21 mouse cellular contexts compared by ENCODE assay signal in the genomic region with DNA sequence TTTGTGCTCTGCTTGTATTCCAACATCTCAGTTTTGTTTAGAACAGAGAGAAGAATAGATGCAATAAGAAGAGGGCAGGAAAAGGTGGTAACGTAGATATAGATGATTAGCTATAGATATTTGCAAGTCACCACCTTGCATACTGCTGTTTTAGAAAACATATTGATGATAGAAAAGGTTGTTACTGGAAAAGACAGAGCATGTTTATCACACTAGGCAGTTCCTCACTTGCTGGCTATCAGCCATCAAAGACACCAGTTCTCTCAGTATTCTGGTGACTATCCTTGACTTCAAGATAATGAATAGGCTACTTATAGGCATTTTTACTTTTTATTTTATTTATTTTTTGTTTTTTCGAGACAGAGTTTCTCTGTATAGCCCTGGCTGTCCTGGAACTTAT.
A peak's percentile ranks its signal among the peaks of the same experiment; 100 is the strongest.
DNase-seq lines count a peak whose midpoint lies in the region; ATAC-seq lines count a peak whose summit lies in the region.
"Had no signal": no experiment of that assay in that cellular context is flagged by ENCODE, and none has a peak within 500 bp of the region (broad histone marks: within the 10 kb centered on the region; RNA-seq: fewer than 3 reads in every experiment).

No protein-coding gene starts in this region.

- peak; percentile 77 for ATAC-seq in erythroid progenitor cell, adult 5-6 weeks (replicated peaks; ENCODE audit: low FRiP score, poor library complexity, severe bottlenecking)
- ATAC-seq in liver, embryonic 15.5 days (ENCODE audit: insufficient read depth): peak; percentile 84
- peak; percentile 96 for ATAC-seq in megakaryocyte-erythroid progenitor cell, adult 5-6 weeks (replicated peaks; ENCODE audit: low FRiP score, low TSS enrichment, poor library complexity, severe bottlenecking)
- ATAC-seq: activated CD4-positive, CD25-positive, alpha-beta regulatory T cell, adult 4 months; forebrain, embryonic 16.5 days; hindbrain, postnatal 0 days; Patski had no signal

- peaks cover 9% of the 10 kb centered on the region; the same call in 1 of the 2 replicates for H3K4me1 ChIP-seq in liver, embryonic 15.5 days (replicated peaks)
- H3K4me1 ChIP-seq: embryonic facial prominence, embryonic 15.5 days; forebrain, embryonic 12.5 days; heart, embryonic 13.5 days; hindbrain, embryonic 12.5 days had no signal

- no peak overlapping the region for H3K4me2 ChIP-seq in liver, embryonic 15.5 days
- H3K4me2 ChIP-seq: embryonic facial prominence, embryonic 15.5 days; forebrain, embryonic 12.5 days; heart, embryonic 13.5 days; hindbrain, embryonic 12.5 days had no signal

- peak overlapping the region; percentile 33; the same call in 1 of the 2 replicates for H3K27ac ChIP-seq in liver, embryonic 15.5 days (replicated peaks)
- H3K27ac ChIP-seq: embryonic facial prominence, embryonic 15.5 days; forebrain, embryonic 12.5 days; heart, embryonic 13.5 days; hindbrain, embryonic 12.5 days; hindbrain, postnatal 0 days had no signal

- H3K9me3 ChIP-seq in liver, embryonic 15.5 days (replicated peaks): no peaks in the 10 kb centered on the region
- H3K9me3 ChIP-seq: embryonic facial prominence, embryonic 15.5 days; forebrain, embryonic 12.5 days; heart, embryonic 13.5 days; hindbrain, embryonic 12.5 days had no signal

- H3K36me3 ChIP-seq in liver, embryonic 15.5 days (replicated peaks): no peaks in the 10 kb centered on the region
- H3K36me3 ChIP-seq: embryonic facial prominence, embryonic 15.5 days; forebrain, embryonic 12.5 days; heart, embryonic 13.5 days; hindbrain, embryonic 12.5 days had no signal

- H3K9ac ChIP-seq in liver, embryonic 15.5 days: no peak overlapping the region
- H3K9ac ChIP-seq: embryonic facial prominence, embryonic 15.5 days; forebrain, embryonic 12.5 days; heart, embryonic 13.5 days; hindbrain, embryonic 12.5 days had no signal

- no peaks in the 10 kb centered on the region for H3K27me3 ChIP-seq in liver, embryonic 15.5 days
- H3K27me3 ChIP-seq: embryonic facial prominence, embryonic 15.5 days; forebrain, embryonic 12.5 days; heart, embryonic 13.5 days; hindbrain, embryonic 12.5 days; Patski had no signal

- H3K4me3 ChIP-seq in liver, embryonic 15.5 days (replicated peaks): no peak overlapping the region
- H3K4me3 ChIP-seq: embryonic facial prominence, embryonic 15.5 days; forebrain, embryonic 12.5 days; heart, embryonic 13.5 days; hindbrain, embryonic 12.5 days had no signal

- DNase-seq in c-Kit-positive CD71-positive TER-119-negative erythroid progenitor cells, embryonic 14.5 days (ENCODE audit: low read depth): peak; percentile 34
- no peak for DNase-seq in gastrocnemius, adult 8-10 months (ENCODE audit: low spot score in 2 of 2)
- DNase-seq in gastrocnemius, postnatal 25 days: no peak
- DNase-seq in cerebellum, adult 11-12 months: no peak
- DNase-seq: adrenal gland, postnatal 14 days; cerebellum, adult 8-10 months; cerebellum, postnatal 14 days; gastrocnemius, postnatal 36 days; heart, adult 11 months; heart, postnatal 4 days had no signal

- WGBS in liver, embryonic 15.5 days (ENCODE audit: insufficient replicate concordance): 34% methylated on average over 2 of the region's 2 CpGs
